Mouse (Mus musculus) kidney, adult 2 months (tissue): ENCODE data around the gene Inpp5d. TPM values are rescaled to one million over a fixed set of nuclear protein-coding genes. Genes with fewer than 3 reads are reported as not detected.
A peak's percentile ranks its signal among the peaks of the same experiment; 100 is the strongest.

Experiments
- DNase-seq: peaks from one replicate; pipeline ENCODE4 v3.0.0; 2021
- H3K27ac ChIP-seq: fragments of 200-500 bp; 2 replicates; pipeline ENCODE4 v1.5.1; 2012; ENCODE audit warnings: low read depth, low read length, control low read depth, inconsistent platforms; ENCODE audit not compliant: insufficient read depth
- H3K27me3 ChIP-seq: fragments of 200-500 bp; replicated peaks from 2 replicates; pipeline ENCODE4 v1.6.1; 2012; ENCODE audit warnings: mild to moderate bottlenecking, moderate library complexity, low read length, inconsistent platforms; ENCODE audit not compliant: control insufficient read depth, insufficient read depth
- H3K36me3 ChIP-seq: fragments of 200-500 bp; 2 replicates; pipeline ENCODE4 v1.6.1; 2012; ENCODE audit warnings: mild to moderate bottlenecking, moderate library complexity, low read length, inconsistent platforms; ENCODE audit not compliant: control insufficient read depth, insufficient read depth
- H3K4me1 ChIP-seq: fragments of 200-500 bp; 2 replicates; pipeline ENCODE4 v1.6.1; 2011; ENCODE audit warnings: low read length; ENCODE audit not compliant: control insufficient read depth, insufficient read depth
- H3K4me3 ChIP-seq: fragments of 200-500 bp; 2 replicates; pipeline ENCODE4 v1.5.1; 2011; ENCODE audit warnings: mild to moderate bottlenecking, low read depth, low read length, control low read depth; ENCODE audit not compliant: insufficient read depth
- CTCF ChIP-seq: fragments of 200-500 bp; conservative IDR thresholded peaks from 2 replicates; pipeline ENCODE4 v1.5.1; 2011; ENCODE audit warnings: low read depth, mild to moderate bottlenecking, control low read depth, low read length, moderate library complexity, mixed read lengths; ENCODE audit not compliant: insufficient read depth, insufficient read length
- POLR2A ChIP-seq: fragments of 200-500 bp; IDR thresholded peaks from one replicate; pipeline ENCODE4 v1.6.1; 2011; ENCODE audit warnings: low read depth, low read length, control low read depth
- WGBS: fragments of 180-500 bp; shearing (Covaris S2); methylation state at CpG from one replicate; pipeline ENCODE4 v1.1.7; 2018; 5-methylcytosine and 5-hydroxymethylcytosine counted together
- polyA plus RNA-seq: library from polyadenylated mRNA; depleted of rRNA; stranded (reverse); fragments of >200 nt; gene quantifications from 2 replicates; pipeline ENCODE4 v1.2.3, GENCODE M21; 2012

Gene Inpp5d
- polyA plus RNA-seq, 1 experiment, result 20.0 TPM

DNA sequence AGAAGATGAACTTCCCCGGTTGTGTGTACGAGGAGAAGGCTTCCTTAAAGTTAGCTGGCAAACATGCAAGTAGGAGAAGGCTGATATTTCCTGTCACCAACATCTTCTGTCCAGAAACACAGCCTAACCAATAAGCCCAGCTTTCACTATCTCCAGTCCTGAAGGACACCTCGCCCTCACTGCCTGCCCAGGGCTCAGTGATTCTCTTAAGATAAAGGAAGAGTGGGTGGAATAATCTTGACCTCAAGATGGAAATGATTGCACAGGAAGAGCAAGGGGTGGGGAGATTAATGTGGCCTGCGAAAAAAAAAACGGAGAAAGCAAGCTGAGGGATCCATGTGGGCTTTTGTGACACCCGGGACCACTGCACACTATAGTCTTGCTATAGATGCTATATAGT is 25.6 kb downstream of the Inpp5d start:
- H3K36me3 ChIP-seq, result no peaks in the 10 kb centered on the region
- H3K27ac ChIP-seq, result peak overlapping the region; percentile 18; the same call in 1 of the 2 replicates
- no peaks in the 10 kb centered on the region for H3K27me3 ChIP-seq
- no peaks in the 10 kb centered on the region for H3K4me1 ChIP-seq
- peak; percentile 8 for DNase-seq
- WGBS, result 57% methylated on average over 6 of the region's 6 CpGs
- no peak overlapping the region for H3K4me3 ChIP-seq
- TF ChIP-seq POLR2A (no peak), CTCF (no peak)

- 94% methylated on average over 1 of the region's 1 CpGs for WGBS
- H3K27me3 ChIP-seq, result no peaks in the 10 kb centered on the region
Measured at GRCm38 (mm10) chr1:87647820-87648219, 27.7 kb downstream of the Inpp5d start.

GRCm38 (mm10) chr1:87648657-87649056 is 28.5 kb downstream of the Inpp5d start:
- TF ChIP-seq CTCF (no peak), POLR2A (no peak)
- 32% methylated on average over 7 of the region's 7 CpGs for WGBS
- Histone ChIP-seq H3K27me3 (no peaks in the 10 kb centered on the region), H3K27ac (no peak overlapping the region), H3K36me3 (no peaks in the 10 kb centered on the region), H3K4me1 (no peaks in the 10 kb centered on the region), H3K4me3 (no peak overlapping the region)
- DNase-seq, result no peak

More at GRCm38 (mm10) chr1:87647820-87648219, 27.7 kb downstream of the Inpp5d start:
- Histone ChIP-seq H3K4me3 (no peak overlapping the region), H3K36me3 (no peaks in the 10 kb centered on the region), H3K4me1 (no peaks in the 10 kb centered on the region), H3K27ac (no peak overlapping the region)
- no peak for DNase-seq
- no peak for TF ChIP-seq POLR2A
- TF ChIP-seq CTCF, result no peak

DNA sequence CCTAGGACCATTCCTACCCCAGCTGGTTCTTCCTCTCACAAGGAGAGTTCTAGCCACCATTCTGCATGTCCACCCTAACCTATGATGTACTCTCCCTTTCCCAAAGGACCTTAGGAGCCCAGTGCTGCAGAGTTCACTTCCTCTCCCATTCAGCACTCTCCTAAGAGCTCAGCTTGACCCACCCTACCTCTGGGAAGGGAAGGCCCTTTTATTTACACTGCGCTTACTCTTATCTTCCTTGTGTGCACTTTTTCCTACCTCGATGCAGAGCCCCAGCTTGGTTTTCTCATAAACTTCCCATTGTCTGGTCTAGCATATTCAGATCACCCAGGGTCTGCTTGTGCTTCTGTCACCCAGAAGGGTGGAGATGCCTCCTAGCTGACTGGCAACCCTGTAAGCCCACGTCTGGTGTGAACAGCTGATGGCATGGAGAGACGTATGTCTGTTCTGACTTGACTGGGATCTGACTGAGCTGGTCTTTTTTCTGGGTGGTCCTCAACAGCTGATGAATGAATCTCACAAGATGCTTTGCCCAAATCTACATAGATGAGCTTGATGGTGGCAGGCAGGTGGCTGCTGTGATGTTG is 29.2 kb downstream of the Inpp5d start:
- H3K4me1 ChIP-seq, result no peaks in the 10 kb centered on the region
- no peaks in the 10 kb centered on the region for H3K36me3 ChIP-seq
- no peak overlapping the region for H3K4me3 ChIP-seq
- no peak overlapping the region for H3K27ac ChIP-seq
- TF ChIP-seq POLR2A (no peak), CTCF (no peak)
- DNase-seq, result no peak
- H3K27me3 ChIP-seq, result no peaks in the 10 kb centered on the region
- 77% methylated on average over 4 of the region's 4 CpGs for WGBS

DNA sequence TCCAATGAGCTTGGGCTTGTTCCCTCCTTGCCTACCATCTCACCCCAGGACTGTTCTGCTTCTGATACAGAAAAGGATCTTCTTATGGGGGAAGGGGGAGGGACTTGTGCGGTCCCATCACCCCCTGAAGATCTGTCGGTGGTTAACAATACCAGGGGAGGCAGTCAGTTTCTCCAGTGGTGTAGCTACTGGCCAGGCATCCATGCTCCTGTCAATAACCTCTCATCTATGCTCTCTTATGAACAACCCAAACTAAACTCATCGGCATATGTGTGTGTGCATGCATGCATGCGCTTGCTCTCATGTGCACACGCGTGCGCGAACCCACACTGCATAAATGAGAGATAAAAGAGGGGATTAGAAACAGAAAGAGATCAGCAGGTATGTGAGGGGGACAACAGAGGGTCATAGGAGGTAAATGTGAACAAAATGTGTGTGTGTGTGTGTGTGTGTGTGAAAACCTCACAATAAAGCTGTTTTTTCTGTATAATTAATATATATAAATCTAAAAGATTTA is 29.9 kb downstream of the Inpp5d start:
- 91% methylated on average over 8 of the region's 8 CpGs for WGBS
- H3K27me3 ChIP-seq, result no peaks in the 10 kb centered on the region
- no peak for TF ChIP-seq CTCF
- H3K4me3 ChIP-seq, result no peak overlapping the region
- no peak overlapping the region for H3K27ac ChIP-seq
- no peak for DNase-seq
- H3K36me3 ChIP-seq, result no peaks in the 10 kb centered on the region
- H3K4me1 ChIP-seq, result no peaks in the 10 kb centered on the region

GRCm38 (mm10) chr1:87650611-87651079 is 30.5 kb downstream of the Inpp5d start:
- H3K36me3 ChIP-seq, result no peaks in the 10 kb centered on the region
- peak; percentile 81 for DNase-seq
- TF ChIP-seq CTCF (no peak), POLR2A (no peak)
- no peaks in the 10 kb centered on the region for H3K4me1 ChIP-seq
- WGBS, result 67% methylated on average over 8 of the region's 8 CpGs
- peak overlapping the region; percentile 33; the same call in 1 of the 2 replicates for H3K27ac ChIP-seq
- no peak overlapping the region for H3K4me3 ChIP-seq
- H3K27me3 ChIP-seq, result no peaks in the 10 kb centered on the region

GRCm38 (mm10) chr1:87651436-87651835 is 31.3 kb downstream of the Inpp5d start:
- H3K4me1 ChIP-seq, result no peaks in the 10 kb centered on the region
- H3K36me3 ChIP-seq, result no peaks in the 10 kb centered on the region
- no peaks in the 10 kb centered on the region for H3K27me3 ChIP-seq
- no peak overlapping the region for H3K4me3 ChIP-seq
- TF ChIP-seq CTCF (no peak), POLR2A (no peak)
- 71% methylated on average over 1 of the region's 1 CpGs for WGBS
- H3K27ac ChIP-seq, result peak overlapping the region; percentile 5; the same call in 1 of the 2 replicates
- DNase-seq, result no peak
